Comparison of ENCODE assay signal across 8 mouse cellular contexts in genomic region chr17:35860831-35861197, GRCm38 (mm10). TPM values are rescaled to one million over a fixed set of nuclear protein-coding genes. Genes with fewer than 3 reads are reported as not detected.
A peak's percentile ranks its signal among the peaks of the same experiment; 100 is the strongest.
DNase-seq lines count a peak whose midpoint lies in the region; ATAC-seq and TF ChIP-seq lines count a peak whose summit lies in the region.

No protein-coding gene starts in this region.

- peaks cover 8 to 17% of the 10 kb centered on the region in 2 experiments for H3K4me1 ChIP-seq in heart, embryonic 14.5 days (ENCODE audit: control insufficient read depth in 2 of 2, insufficient read depth in 2 of 2, low read length in 2 of 2)
- peaks cover 3 to 25% of the 10 kb centered on the region in 2 experiments; a peak in 3 of 4 replicates for H3K4me1 ChIP-seq in MEL (ENCODE audit: control insufficient read depth in 1 of 2, insufficient read depth in 2 of 2, low read length in 2 of 2)
- H3K4me1 ChIP-seq in hindbrain, embryonic 11.5 days (replicated peaks; ENCODE audit: control insufficient read depth, insufficient read depth, low read length) = no peaks in the 10 kb centered on the region
- H3K4me1 ChIP-seq in midbrain, embryonic 10.5 days = peaks cover 36% of the 10 kb centered on the region

- no peak for TF ChIP-seq CTCF in MEL (IDR thresholded peaks at IDR 0.05 in 2 of 3, conservative IDR thresholded peaks at IDR 0.05 in 1 of 3; ENCODE audit: control insufficient read depth in 1 of 3, insufficient read depth in 1 of 3, low read depth in 2 of 3, low read length in 3 of 3, poor library complexity in 1 of 3, severe bottlenecking in 1 of 3)

- H3K27ac ChIP-seq in heart, embryonic 14.5 days (replicated peaks in 1 of 2; ENCODE audit: control insufficient read depth in 1 of 2, insufficient read depth in 1 of 2, low read depth in 2 of 2, low read length in 2 of 2) = peak overlapping the region; percentile 50 to 95
- peak overlapping the region; percentile 10; the same call in 1 of the 2 replicates for H3K27ac ChIP-seq in MEL (ENCODE audit: control insufficient read depth, low read depth, low read length)
- peak overlapping the region; percentile 86 for H3K27ac ChIP-seq in hindbrain, embryonic 11.5 days (ENCODE audit: low read depth, low read length)
- H3K27ac ChIP-seq in midbrain, embryonic 10.5 days (replicated peaks) = peak overlapping the region; percentile 95

- TF ChIP-seq POLR2A in MEL (IDR thresholded peaks at IDR 0.05; ENCODE audit: control insufficient read depth in 1 of 2, insufficient read depth in 1 of 2, low read depth in 1 of 2, low read length in 2 of 2, poor library complexity in 1 of 2) = no peak

- peak overlapping the region; percentile 85 to 90 for H3K4me3 ChIP-seq in heart, embryonic 14.5 days (ENCODE audit: control insufficient read depth in 1 of 2, insufficient read depth in 1 of 2, low read depth in 1 of 2, low read length in 2 of 2)
- peak overlapping the region; percentile 33 to 60 for H3K4me3 ChIP-seq in MEL (ENCODE audit: control insufficient read depth in 1 of 2, insufficient read depth in 1 of 2, low read depth in 2 of 2, low read length in 2 of 2)
- peak overlapping the region; percentile 63 for H3K4me3 ChIP-seq in hindbrain, embryonic 11.5 days (ENCODE audit: low read depth, low read length)
- H3K4me3 ChIP-seq in midbrain, embryonic 10.5 days = peak overlapping the region; percentile 71

- no peak for TF ChIP-seq RAD21 in MEL (IDR thresholded peaks at IDR 0.05; ENCODE audit: low read depth, low read length)

- no peaks in the 10 kb centered on the region for H3K9me3 ChIP-seq in heart, embryonic 14.5 days (ENCODE audit: control insufficient read depth, low read length)
- H3K9me3 ChIP-seq in MEL (replicated peaks; ENCODE audit: insufficient read depth, low read length) = no peaks in the 10 kb centered on the region
- no peaks in the 10 kb centered on the region for H3K9me3 ChIP-seq in hindbrain, embryonic 11.5 days (ENCODE audit: control insufficient read depth, low read length)
- H3K9me3 ChIP-seq in midbrain, embryonic 10.5 days (replicated peaks) = no peaks in the 10 kb centered on the region

- peak overlapping the region; percentile 84 for H3K9ac ChIP-seq in heart, embryonic 14.5 days (ENCODE audit: low read length)
- peak overlapping the region; percentile 78 for H3K9ac ChIP-seq in MEL (ENCODE audit: control insufficient read depth, low read depth, low read length, poor library complexity, severe bottlenecking)
- peak overlapping the region; percentile 79 for H3K9ac ChIP-seq in hindbrain, embryonic 11.5 days (ENCODE audit: low read depth, low read length)

- no peak for TF ChIP-seq EP300 in MEL (IDR thresholded peaks at IDR 0.05; ENCODE audit: low read depth in 1 of 2, low read length in 2 of 2)

- H3K27me3 ChIP-seq in heart, embryonic 14.5 days (ENCODE audit: control insufficient read depth, insufficient read depth, low read length) = no peaks in the 10 kb centered on the region
- H3K27me3 ChIP-seq in MEL (ENCODE audit: control insufficient read depth in 1 of 2, insufficient read depth in 2 of 2, low read length in 2 of 2) = no peaks in the 10 kb centered on the region
- no peaks in the 10 kb centered on the region for H3K27me3 ChIP-seq in hindbrain, embryonic 11.5 days (ENCODE audit: control insufficient read depth, insufficient read depth, low read length)
- no peaks in the 10 kb centered on the region for H3K27me3 ChIP-seq in midbrain, embryonic 10.5 days (ENCODE audit: low read depth, poor library complexity, severe bottlenecking)

- peak; percentile 7; the same call in 1 of the 2 replicates for ATAC-seq in heart, embryonic 14.5 days (ENCODE audit: insufficient number of reproducible peaks, insufficient read depth, low FRiP score, low read depth)
- no peak for ATAC-seq in hindbrain, embryonic 11.5 days (ENCODE audit: low FRiP score)

- no peaks in the 10 kb centered on the region; the same call in 1 of the 2 replicates for H3K79me2 ChIP-seq in MEL (ENCODE audit: control insufficient read depth, insufficient read depth, low read length, poor library complexity)

- H3K4me2 ChIP-seq in heart, embryonic 14.5 days (ENCODE audit: low read length) = peak overlapping the region; percentile 82
- peak overlapping the region; percentile 64 for H3K4me2 ChIP-seq in hindbrain, embryonic 11.5 days (replicated peaks; ENCODE audit: low read depth, low read length)

- peaks cover 35% of the 10 kb centered on the region for H3K36me3 ChIP-seq in heart, embryonic 14.5 days (ENCODE audit: control insufficient read depth, insufficient read depth, low read length)
- peaks cover 3 to 17% of the 10 kb centered on the region in 2 experiments; a peak in 3 of 4 replicates for H3K36me3 ChIP-seq in MEL (ENCODE audit: control insufficient read depth in 1 of 2, insufficient read depth in 2 of 2, low read length in 2 of 2)
- 0 out of 2 replicates have a peak, but pooled peaks cover 3% of the 10 kb centered on the region for H3K36me3 ChIP-seq in hindbrain, embryonic 11.5 days (ENCODE audit: control insufficient read depth, insufficient read depth, low read length)
- peaks cover 56% of the 10 kb centered on the region for H3K36me3 ChIP-seq in midbrain, embryonic 10.5 days

- 4% methylated on average over 12 of the region's 12 CpGs for WGBS in heart, embryonic 14.5 days
- 4% methylated on average over 12 of the region's 12 CpGs for WGBS in hindbrain, embryonic 11.5 days
- WGBS in midbrain, embryonic 10.5 days = 8% methylated on average over 12 of the region's 12 CpGs

- no peak for DNase-seq in heart, adult 8-10 months (ENCODE audit: low spot score)
- DNase-seq in MEL (ENCODE audit: low read depth, low spot score) = no peak
- no peak for DNase-seq in hindbrain, embryonic 11.5 days (ENCODE audit: low spot score)
- no peak for DNase-seq in midbrain, embryonic 10.5 days (ENCODE audit: low spot score)
- no peak for DNase-seq in gastrocnemius, postnatal 4 days (ENCODE audit: low spot score in 2 of 2)
- no peak for DNase-seq in cerebellum, postnatal 10 days
- no peak for DNase-seq in frontal cortex, postnatal 25 days (ENCODE audit: low spot score in 2 of 2)

TF ChIP-seq in MEL, 35 proteins besides CTCF, POLR2A, EP300 and RAD21:
- TF ChIP-seq ETS1 (IDR thresholded peaks at IDR 0.05; ENCODE audit: low read depth, low read length) (0 out of 2 replicates have a peak, but pooled peaks have one; percentile 10), UBTF (IDR thresholded peaks at IDR 0.05; ENCODE audit: borderline replicate concordance, insufficient read depth, low read depth, low read length) (0 out of 2 replicates have a peak, but pooled peaks have one; percentile 20), ZKSCAN1 (IDR thresholded peaks at IDR 0.05; ENCODE audit: low read depth, low read length) (no peak)

RNA-seq across cellular contexts. Expression of gene Nrm, which starts 0.3 kb away (rescaled TPM):
- 44.0 and 44.9 TPM in 2 replicates for polyA plus RNA-seq in heart, embryonic 14.5 days (2014; fragmentation: Nextera tagmentation; extraction: Ambion mirVana)
- 1 to 10 TPM; 1.7 to 2.9 (median 1.8) TPM for total RNA-seq in heart, adult 8-10 months (2022)
- total RNA-seq in MEL (2012; rRNA removed) = 11.1 and 13.7 TPM in 2 replicates
- polyA plus RNA-seq in MEL (2012; ENCODE audit: insufficient read depth in 1 of 2, insufficient read length in 2 of 2, low read depth in 1 of 2, low replicate concordance in 2 of 2, missing spikeins in 1 of 2) = 10 to 100 TPM in 1 of 2 experiments, not detected in 1; 49.9 TPM
- polyA plus RNA-seq in hindbrain, embryonic 11.5 days (2014; fragmentation: Nextera tagmentation; extraction: Ambion mirVana) = 49.2 and 51.0 TPM in 2 replicates
- 80.0 and 84.5 TPM in 2 replicates for polyA plus RNA-seq in midbrain, embryonic 10.5 days (2016; fragmentation: Nextera tagmentation; extraction: Ambion mirVana)
- total RNA-seq in gastrocnemius, postnatal 4 days (2021) = 10 to 100 TPM; 20.8 to 26.4 TPM

RNA-seq across cellular contexts. Expression of gene Ppp1r18, which starts 4.6 kb away (rescaled TPM):
- 17.3 and 19.4 TPM in 2 replicates for polyA plus RNA-seq in heart, embryonic 14.5 days (2014; fragmentation: Nextera tagmentation; extraction: Ambion mirVana)
- 10 to 100 TPM; 10.5 to 13.5 (median 11.8) TPM for total RNA-seq in heart, adult 8-10 months (2022)
- total RNA-seq in MEL (2012; rRNA removed) = 10.1 and 12.7 TPM in 2 replicates
- 10 to 100 TPM in 1 of 2 experiments, not detected in 1; 36.2 TPM for polyA plus RNA-seq in MEL (2012; ENCODE audit: insufficient read depth in 1 of 2, insufficient read length in 2 of 2, low read depth in 1 of 2, low replicate concordance in 2 of 2, missing spikeins in 1 of 2)
- polyA plus RNA-seq in hindbrain, embryonic 11.5 days (2014; fragmentation: Nextera tagmentation; extraction: Ambion mirVana) = 27.6 and 31.3 TPM in 2 replicates
- 21.8 and 27.6 TPM in 2 replicates for polyA plus RNA-seq in midbrain, embryonic 10.5 days (2016; fragmentation: Nextera tagmentation; extraction: Ambion mirVana)
- 10 to 100 TPM; 30.2 to 32.7 TPM for total RNA-seq in gastrocnemius, postnatal 4 days (2021)

RNA-seq across cellular contexts. Expression of gene Dhx16, which starts 18.8 kb away (rescaled TPM):
- 18.6 and 22.0 TPM in 2 replicates for polyA plus RNA-seq in heart, embryonic 14.5 days (2014; fragmentation: Nextera tagmentation; extraction: Ambion mirVana)
- 10 to 100 TPM; 18.7 to 20.8 (median 20.1) TPM for total RNA-seq in heart, adult 8-10 months (2022)
- total RNA-seq in MEL (2012; rRNA removed) = 75.4 and 79.2 TPM in 2 replicates
- 100 to 1,000 TPM in 1 of 2 experiments, not detected in 1; 101 TPM for polyA plus RNA-seq in MEL (2012; ENCODE audit: insufficient read depth in 1 of 2, insufficient read length in 2 of 2, low read depth in 1 of 2, low replicate concordance in 2 of 2, missing spikeins in 1 of 2)
- polyA plus RNA-seq in hindbrain, embryonic 11.5 days (2014; fragmentation: Nextera tagmentation; extraction: Ambion mirVana) = 33.5 and 39.8 TPM in 2 replicates
- polyA plus RNA-seq in midbrain, embryonic 10.5 days (2016; fragmentation: Nextera tagmentation; extraction: Ambion mirVana) = 51.6 and 54.3 TPM in 2 replicates
- 10 to 100 TPM; 22.1 to 25.1 TPM for total RNA-seq in gastrocnemius, postnatal 4 days (2021)

RNA-seq across cellular contexts. Expression of gene Mdc1, which starts 19.5 kb away (rescaled TPM):
- polyA plus RNA-seq in heart, embryonic 14.5 days (2014; fragmentation: Nextera tagmentation; extraction: Ambion mirVana) = 15.3 and 16.1 TPM in 2 replicates
- total RNA-seq in heart, adult 8-10 months (2022) = 10 to 100 TPM; 11.5 to 12.8 (median 12.0) TPM
- total RNA-seq in MEL (2012; rRNA removed) = 15.0 and 17.2 TPM in 2 replicates
- polyA plus RNA-seq in MEL (2012; ENCODE audit: insufficient read depth in 1 of 2, insufficient read length in 2 of 2, low read depth in 1 of 2, low replicate concordance in 2 of 2, missing spikeins in 1 of 2) = 10 to 100 TPM; 46.6 to 77.9 TPM
- polyA plus RNA-seq in hindbrain, embryonic 11.5 days (2014; fragmentation: Nextera tagmentation; extraction: Ambion mirVana) = 16.8 and 17.3 TPM in 2 replicates
- polyA plus RNA-seq in midbrain, embryonic 10.5 days (2016; fragmentation: Nextera tagmentation; extraction: Ambion mirVana) = 21.1 and 21.7 TPM in 2 replicates
- total RNA-seq in gastrocnemius, postnatal 4 days (2021) = 10 to 100 TPM; 22.9 to 25.2 TPM

RNA-seq across cellular contexts. Expression of gene Tubb5, which starts 22.7 kb away (rescaled TPM):
- 673 and 698 TPM in 2 replicates for polyA plus RNA-seq in heart, embryonic 14.5 days (2014; fragmentation: Nextera tagmentation; extraction: Ambion mirVana)
- 10 to 100 TPM; 65.2 to 94.6 (median 72.1) TPM for total RNA-seq in heart, adult 8-10 months (2022)
- total RNA-seq in MEL (2012; rRNA removed) = 1,137 and 1,211 TPM in 2 replicates
- 1,000 to 10,000 TPM; 1,040 to 1,575 TPM for polyA plus RNA-seq in MEL (2012; ENCODE audit: insufficient read depth in 1 of 2, insufficient read length in 2 of 2, low read depth in 1 of 2, low replicate concordance in 2 of 2, missing spikeins in 1 of 2)
- polyA plus RNA-seq in hindbrain, embryonic 11.5 days (2014; fragmentation: Nextera tagmentation; extraction: Ambion mirVana) = 1,599 and 1,667 TPM in 2 replicates
- polyA plus RNA-seq in midbrain, embryonic 10.5 days (2016; fragmentation: Nextera tagmentation; extraction: Ambion mirVana) = 1,574 and 1,617 TPM in 2 replicates
- total RNA-seq in gastrocnemius, postnatal 4 days (2021) = 100 to 1,000 TPM; 408 to 451 TPM

Comparison
In these comparisons a context has a peak if more than half of its experiments do, and no peak if none do; other contexts are left out.
1. H3K27ac ChIP-seq: peak in every context shown above with its lines; median percentile 95 in midbrain, embryonic 10.5 days; 86 in hindbrain, embryonic 11.5 days; 72 in heart, embryonic 14.5 days; 10 in MEL.